Mouse (Mus musculus) c-Kit-positive CD71-positive TER-119-negative erythroid progenitor cells, embryonic 14.5 days (primary cell): Measurements from ENCODE around the gene Dennd1b.

ENCODE experiments used
- DNase-seq: peaks from one replicate; pipeline ENCODE4 v3.0.0-alpha.2; 2013; ENCODE audit warnings: low read depth

The Dennd1b gene

DNA sequence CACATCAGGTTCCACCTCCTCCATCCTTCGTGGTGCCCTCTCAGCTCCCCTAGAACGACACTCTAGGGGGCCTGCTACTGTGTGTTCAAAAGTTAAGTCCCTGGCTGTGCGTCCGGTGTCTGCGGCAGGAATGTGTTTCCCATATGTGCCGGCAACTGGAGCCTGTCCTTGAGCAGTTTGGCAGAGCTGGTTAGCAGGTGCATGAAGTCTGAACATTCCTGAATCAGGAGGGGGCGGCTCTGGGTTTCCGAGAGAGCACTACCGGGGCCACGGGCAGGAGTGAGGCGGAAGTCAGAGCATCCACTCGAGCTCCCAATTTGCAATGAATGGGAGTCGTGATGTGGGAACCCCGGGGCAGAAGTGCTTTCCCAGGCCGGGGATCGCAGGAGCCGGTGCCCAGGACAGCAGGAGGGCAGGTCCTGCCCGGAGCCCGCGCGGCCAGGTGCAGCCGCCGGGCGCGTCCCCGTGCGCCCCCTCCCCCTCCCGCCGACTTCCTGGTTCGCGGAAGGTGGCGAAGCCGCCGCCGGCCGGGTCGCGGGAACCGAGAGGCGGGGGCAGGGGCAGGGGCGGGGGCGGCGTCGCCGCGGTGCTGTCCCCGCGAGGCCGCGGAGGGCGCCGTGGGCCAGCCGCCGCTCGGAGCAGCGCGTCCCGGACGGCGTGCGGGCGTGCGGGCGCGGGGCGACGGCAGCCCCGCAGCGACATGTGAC lies at the start of gene Dennd1b:
Dennd1b (plus strand) TSS at position 275 of the 707 bp plus-strand sequence.
- no peak for DNase-seq

DNA sequence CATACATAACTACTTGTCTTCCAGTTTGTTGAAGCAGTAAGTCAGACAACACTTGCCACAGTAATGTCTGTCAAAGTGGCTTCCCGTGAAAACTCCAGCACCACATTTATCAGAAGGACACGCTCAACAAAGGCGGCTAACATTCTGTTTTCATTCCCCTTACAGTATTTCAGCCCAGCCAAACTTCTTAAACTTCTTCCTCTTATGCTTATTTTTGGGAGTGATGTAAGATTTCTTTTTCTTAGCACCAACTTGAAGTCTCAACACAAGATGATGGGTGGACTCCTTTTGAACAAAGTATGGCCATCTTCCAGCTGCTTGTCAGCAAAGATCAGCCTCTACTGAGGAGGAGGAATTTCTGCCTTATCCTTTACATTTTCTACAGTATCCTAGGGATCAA lies 47.6 kb upstream of the Dennd1b start:
- DNase-seq, result no peak

GRCm38 (mm10) chr1:138919601-138920000 lies 43.6 kb upstream of the Dennd1b start:
- no peak for DNase-seq

GRCm38 (mm10) chr1:138920082-138920481 lies 43.2 kb upstream of the Dennd1b start:
- DNase-seq, result peak; percentile 24

GRCm38 (mm10) chr1:138920799-138921198 lies 42.4 kb upstream of the Dennd1b start:
- no peak for DNase-seq

DNA sequence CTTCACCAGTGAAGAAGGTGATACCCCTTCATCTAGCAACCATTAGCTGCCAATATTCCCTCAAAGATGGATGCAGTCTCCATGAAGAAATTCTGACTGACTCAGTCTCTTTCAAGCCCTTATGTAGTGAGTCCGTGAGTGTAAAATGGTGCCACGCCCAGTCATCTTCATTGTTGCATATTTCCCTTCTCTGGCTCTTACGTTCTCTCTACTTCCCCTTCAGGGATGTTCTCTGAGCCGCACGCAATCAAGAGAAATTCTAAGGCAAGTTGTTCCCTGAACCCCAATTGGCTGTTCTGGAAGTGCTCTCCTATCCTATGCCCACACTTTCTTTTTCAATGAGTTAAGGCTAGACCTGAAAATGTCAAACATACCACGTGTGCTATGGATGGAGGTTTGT lies 40.3 kb upstream of the Dennd1b start:
- DNase-seq, result no peak

DNA sequence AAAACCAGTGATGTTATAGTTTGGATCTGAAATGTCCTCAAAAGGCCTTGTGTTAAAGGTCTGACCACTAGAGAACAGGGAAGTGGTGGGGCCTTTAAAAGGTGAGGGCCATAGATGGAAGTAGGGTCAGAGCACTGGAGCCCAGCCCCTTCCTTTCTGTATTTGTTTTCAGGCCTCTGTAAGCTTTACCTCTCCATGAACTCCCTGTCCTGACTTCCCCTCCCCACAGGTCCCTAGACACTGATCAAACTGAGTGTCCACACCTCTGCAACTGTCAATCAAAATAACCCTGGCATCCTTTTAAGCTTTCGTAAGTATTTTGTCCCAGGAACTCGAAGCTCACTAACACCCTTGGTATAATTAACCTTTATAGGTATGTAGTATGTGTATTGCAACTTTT lies 39.0 kb upstream of the Dennd1b start:
- no peak for DNase-seq

DNA sequence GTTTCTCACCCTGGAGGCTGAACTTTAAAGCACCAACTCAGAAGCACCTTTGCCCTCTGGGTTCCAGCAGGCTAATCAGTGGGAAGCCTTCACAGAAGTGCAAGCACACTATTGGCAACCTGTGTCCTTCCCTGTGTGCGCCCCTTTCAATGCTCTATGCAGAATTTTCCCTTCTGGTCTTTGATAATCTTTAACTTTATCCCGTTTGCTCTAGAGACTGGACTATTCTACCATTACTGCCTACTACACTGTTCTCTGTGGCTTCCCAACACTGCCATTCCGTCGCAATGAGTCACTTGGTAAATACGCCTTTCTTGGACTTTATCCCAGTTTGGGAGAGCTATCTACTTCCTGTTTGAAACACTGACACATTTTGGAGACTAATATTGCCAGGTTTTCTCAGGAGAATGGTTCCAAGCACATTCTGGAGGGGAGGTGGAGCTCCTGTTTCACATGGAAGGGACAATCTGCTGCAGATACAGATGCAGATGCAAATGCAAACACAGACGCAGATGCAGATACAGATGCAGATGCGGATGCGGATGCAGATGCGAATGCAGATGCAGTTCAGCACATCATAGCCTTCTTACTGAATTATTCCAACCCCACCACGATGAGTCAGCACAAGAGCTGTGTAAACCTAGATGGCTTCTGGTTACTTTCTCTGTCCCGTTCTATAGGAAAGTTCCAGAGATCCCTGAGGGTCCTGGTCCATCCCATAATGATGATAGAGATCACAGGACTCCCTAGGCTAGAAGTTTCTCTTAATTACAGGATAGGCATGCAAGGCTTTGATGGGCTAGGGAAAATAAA lies 34.4 kb upstream of the Dennd1b start:
- no peak for DNase-seq

- no peak for DNase-seq
Measured at GRCm38 (mm10) chr1:138929985-138930384, 33.2 kb upstream of the Dennd1b start.

GRCm38 (mm10) chr1:138930856-138931255 lies 32.4 kb upstream of the Dennd1b start:
- DNase-seq, result no peak

DNA sequence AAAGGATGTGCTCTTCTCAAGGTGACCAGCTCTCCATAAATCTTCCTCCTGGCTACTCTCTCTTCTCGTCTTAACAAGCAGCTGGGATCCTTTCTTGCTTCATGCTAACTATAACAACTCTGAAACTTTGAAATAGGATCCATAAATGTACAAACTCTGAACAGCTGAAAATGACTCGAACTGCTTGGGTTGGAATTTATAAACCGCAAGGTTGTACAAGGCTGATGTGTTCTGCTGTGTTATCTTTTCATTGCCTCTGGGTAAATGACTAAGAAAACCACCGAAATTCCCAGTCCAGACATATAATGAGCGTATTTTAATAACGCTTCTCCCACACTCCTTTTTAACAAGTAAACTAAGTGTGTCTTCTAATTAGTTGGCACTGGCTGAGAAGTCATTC lies 27.1 kb upstream of the Dennd1b start:
- DNase-seq, result no peak

DNA sequence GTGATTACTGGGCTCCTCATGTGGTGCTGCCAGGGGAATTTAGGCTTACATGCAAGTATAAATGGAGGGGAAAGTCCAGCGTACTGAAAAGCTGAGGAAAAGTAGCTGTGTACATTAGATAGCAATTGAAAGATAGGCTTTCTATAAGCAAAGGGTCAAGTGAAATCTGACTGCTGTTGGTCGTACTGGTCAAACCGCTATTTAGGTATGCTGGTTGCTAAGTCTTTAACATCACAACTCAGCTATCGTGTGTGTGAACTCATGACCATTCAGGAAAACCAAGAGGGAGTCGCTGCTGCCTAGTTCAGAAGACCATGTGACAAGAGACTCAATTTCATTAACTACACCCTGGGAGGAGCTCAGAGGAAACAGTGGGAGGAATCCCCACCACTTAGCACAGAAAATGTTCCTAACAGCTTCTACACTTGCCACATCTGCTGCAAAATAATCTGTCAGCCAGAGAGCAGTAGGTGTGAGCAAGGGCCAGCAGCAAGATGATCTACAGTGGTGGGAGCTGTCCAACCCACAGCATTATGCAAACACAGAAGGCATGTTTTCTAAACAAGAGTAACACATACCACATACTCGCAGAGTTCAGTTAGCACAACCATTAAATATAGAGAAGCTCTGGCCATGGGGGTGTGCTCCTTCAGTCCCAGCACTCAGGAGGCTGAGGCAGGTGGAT lies 25.4 kb upstream of the Dennd1b start:
- no peak for DNase-seq

DNA sequence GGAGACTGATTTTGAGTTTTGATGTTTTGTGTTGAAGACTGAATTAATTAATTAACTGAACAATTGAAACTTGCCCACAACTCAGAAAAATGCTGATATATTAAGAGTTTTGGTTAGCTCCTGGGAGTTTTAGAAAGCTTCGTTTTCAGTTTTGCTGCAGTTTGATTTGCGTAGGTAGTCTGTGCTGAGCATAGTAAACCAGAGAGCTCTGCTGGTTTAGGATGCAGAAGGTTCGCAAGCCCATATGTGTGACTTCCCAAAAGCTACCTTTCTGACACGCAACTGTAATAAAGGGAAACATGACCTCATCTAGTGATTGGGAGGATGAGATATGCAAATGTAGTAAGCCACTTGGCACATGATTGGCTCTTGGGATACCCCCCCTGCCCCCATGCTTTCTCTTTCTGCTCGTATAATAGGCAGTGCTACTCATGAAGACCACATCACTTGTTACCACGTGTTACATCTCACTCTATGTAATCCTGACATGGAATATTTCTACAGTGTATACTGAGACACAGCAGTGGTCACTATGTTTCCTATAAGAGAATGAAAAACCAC lies 23.6 kb upstream of the Dennd1b start:
- DNase-seq, result no peak

DNA sequence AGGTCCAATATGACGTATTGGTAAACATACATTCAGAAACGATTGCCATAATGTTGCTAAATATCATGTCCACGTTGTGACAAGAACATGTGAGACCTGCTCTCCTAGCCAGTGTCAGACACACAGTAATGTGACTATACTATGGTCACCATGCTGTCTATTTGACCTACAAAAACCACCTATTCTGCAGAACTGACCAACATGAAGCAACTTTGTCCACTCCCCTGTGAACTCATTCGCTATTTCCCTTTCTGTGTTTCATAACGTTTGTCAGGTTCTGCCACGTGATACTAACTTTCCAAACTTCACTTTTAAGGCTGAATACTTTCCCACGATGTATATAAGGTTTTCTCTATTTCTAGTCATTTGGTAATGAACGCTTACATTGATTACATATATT lies 22.8 kb upstream of the Dennd1b start:
- no peak for DNase-seq

- no peak for DNase-seq
Measured at GRCm38 (mm10) chr1:138952173-138952572, 11.1 kb upstream of the Dennd1b start.

DNA sequence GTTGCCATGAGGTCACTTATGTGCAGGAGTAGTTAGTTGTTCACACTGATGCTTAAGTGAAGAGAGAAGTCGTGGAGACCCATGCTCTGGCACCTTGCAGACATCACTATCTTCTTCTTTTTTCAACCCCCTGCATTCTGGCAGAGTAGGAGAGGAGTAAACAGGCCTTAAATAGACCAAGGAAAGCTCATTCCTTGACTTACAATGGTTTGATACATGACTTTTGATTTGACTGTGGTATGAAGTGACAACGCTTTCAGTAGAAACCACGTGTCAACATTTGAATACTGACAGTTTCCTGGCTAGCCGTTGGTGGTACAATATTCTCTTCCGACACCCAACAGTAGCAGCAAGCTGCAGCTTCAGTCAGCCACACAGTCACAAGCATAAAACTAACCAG lies 8.3 kb upstream of the Dennd1b start:
- DNase-seq, result no peak

GRCm38 (mm10) chr1:138955455-138955854 lies 7.8 kb upstream of the Dennd1b start:
- no peak for DNase-seq

GRCm38 (mm10) chr1:138956511-138956910 lies 6.7 kb upstream of the Dennd1b start:
- no peak for DNase-seq

- DNase-seq, result no peak
Measured at GRCm38 (mm10) chr1:138957111-138957510, 6.1 kb upstream of the Dennd1b start.

DNA sequence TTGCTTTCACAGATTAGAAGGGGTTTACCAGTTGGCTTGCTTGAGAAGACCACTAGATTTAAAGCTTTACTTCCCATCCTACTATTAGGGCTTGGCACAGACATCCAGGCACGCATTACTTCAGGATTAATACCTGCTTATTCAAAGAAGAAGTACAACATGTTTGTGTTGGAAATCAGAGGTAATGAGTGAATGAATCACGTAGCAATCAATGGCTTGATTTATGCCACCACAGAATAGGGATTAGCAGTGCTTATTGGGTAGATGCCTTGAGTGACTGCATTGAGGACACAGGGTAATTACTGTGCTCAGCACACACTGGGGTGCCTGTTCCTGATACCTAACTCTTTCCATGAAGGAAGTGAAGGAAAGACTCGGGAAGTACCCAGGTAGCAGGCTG lies 4.4 kb upstream of the Dennd1b start:
- DNase-seq, result no peak

GRCm38 (mm10) chr1:138959903-138960483 lies 3.2 kb upstream of the Dennd1b start:
- no peak for DNase-seq
